ENCODE assay signal across 8 mouse cellular contexts in genomic region chr7:140081408-140082241, GRCm38 (mm10). TPM values are rescaled to one million over a fixed set of nuclear protein-coding genes. Genes with fewer than 3 reads are reported as not detected.
DNase-seq lines count a peak whose midpoint lies in the region; ATAC-seq and TF ChIP-seq lines count a peak whose summit lies in the region.

No protein-coding gene starts in this region.

- TF ChIP-seq EP300 in liver, postnatal 0 days (IDR thresholded peaks at IDR 0.05; ENCODE audit: low read depth): no peak

- H3K4me2 ChIP-seq in liver, embryonic 12.5 days: no peak overlapping the region
- no peak overlapping the region for H3K4me2 ChIP-seq in liver, postnatal 0 days (ENCODE audit: low read depth, low read length)
- peak overlapping the region; percentile 53 for H3K4me2 ChIP-seq in hindbrain, embryonic 11.5 days (replicated peaks; ENCODE audit: low read depth, low read length)
- peak overlapping the region; percentile 61 for H3K4me2 ChIP-seq in limb, embryonic 13.5 days (replicated peaks)
- H3K4me2 ChIP-seq in stomach, embryonic 15.5 days: peak overlapping the region; percentile 50

- no peak overlapping the region for H3K9ac ChIP-seq in liver, embryonic 12.5 days
- no peak overlapping the region for H3K9ac ChIP-seq in liver, postnatal 0 days (replicated peaks)
- H3K9ac ChIP-seq in hindbrain, embryonic 11.5 days (ENCODE audit: low read depth, low read length): no peak overlapping the region
- no peak overlapping the region for H3K9ac ChIP-seq in limb, embryonic 13.5 days
- H3K9ac ChIP-seq in stomach, embryonic 15.5 days: no peak overlapping the region

- H3K4me3 ChIP-seq in liver, embryonic 12.5 days: no peak overlapping the region
- H3K4me3 ChIP-seq in liver, postnatal 0 days (ENCODE audit: low read depth, low read length): no peak overlapping the region
- peak overlapping the region; percentile 26 for H3K4me3 ChIP-seq in hindbrain, embryonic 11.5 days (ENCODE audit: low read depth, low read length)
- peak overlapping the region; percentile 37; the same call in 1 of the 2 replicates for H3K4me3 ChIP-seq in limb, embryonic 13.5 days
- no peak overlapping the region for H3K4me3 ChIP-seq in stomach, embryonic 15.5 days (replicated peaks)

- WGBS in liver, embryonic 12.5 days (ENCODE audit: insufficient replicate concordance): 26% methylated on average over 20 of the region's 20 CpGs
- WGBS in liver, postnatal 0 days (ENCODE audit: insufficient replicate concordance): 20% methylated on average over 20 of the region's 20 CpGs
- WGBS in hindbrain, embryonic 11.5 days: 12% methylated on average over 20 of the region's 20 CpGs
- WGBS in limb, embryonic 13.5 days: 18% methylated on average over 20 of the region's 20 CpGs
- 20% methylated on average over 20 of the region's 20 CpGs for WGBS in stomach, embryonic 15.5 days

- H3K27me3 ChIP-seq in liver, embryonic 12.5 days (replicated peaks): peaks cover 44% of the 10 kb centered on the region
- peaks cover 35% of the 10 kb centered on the region for H3K27me3 ChIP-seq in liver, postnatal 0 days (ENCODE audit: insufficient read depth, low read length)
- H3K27me3 ChIP-seq in hindbrain, embryonic 11.5 days (ENCODE audit: control insufficient read depth, insufficient read depth, low read length): peaks cover 28% of the 10 kb centered on the region
- H3K27me3 ChIP-seq in limb, embryonic 13.5 days: peaks cover 54% of the 10 kb centered on the region
- peaks cover 36% of the 10 kb centered on the region for H3K27me3 ChIP-seq in stomach, embryonic 15.5 days (replicated peaks)

- no peaks in the 10 kb centered on the region for H3K9me3 ChIP-seq in liver, embryonic 12.5 days (replicated peaks)
- no peaks in the 10 kb centered on the region for H3K9me3 ChIP-seq in liver, postnatal 0 days (ENCODE audit: low read length)
- no peaks in the 10 kb centered on the region for H3K9me3 ChIP-seq in hindbrain, embryonic 11.5 days (ENCODE audit: control insufficient read depth, low read length)
- H3K9me3 ChIP-seq in limb, embryonic 13.5 days: no peaks in the 10 kb centered on the region
- no peaks in the 10 kb centered on the region for H3K9me3 ChIP-seq in stomach, embryonic 15.5 days

- H3K4me1 ChIP-seq in liver, embryonic 12.5 days: 0 out of 2 replicates have a peak, but pooled peaks cover 4% of the 10 kb centered on the region
- H3K4me1 ChIP-seq in liver, postnatal 0 days (ENCODE audit: insufficient read depth): no peaks in the 10 kb centered on the region
- H3K4me1 ChIP-seq in hindbrain, embryonic 11.5 days (replicated peaks; ENCODE audit: control insufficient read depth, insufficient read depth, low read length): peaks cover 12% of the 10 kb centered on the region
- peaks cover 20% of the 10 kb centered on the region for H3K4me1 ChIP-seq in limb, embryonic 13.5 days
- 0 out of 2 replicates have a peak, but pooled peaks cover 15% of the 10 kb centered on the region for H3K4me1 ChIP-seq in stomach, embryonic 15.5 days

- H3K27ac ChIP-seq in liver, embryonic 12.5 days: no peak overlapping the region
- H3K27ac ChIP-seq in liver, postnatal 0 days (ENCODE audit: low read depth): no peak overlapping the region
- H3K27ac ChIP-seq in hindbrain, embryonic 11.5 days (ENCODE audit: low read depth, low read length): no peak overlapping the region
- H3K27ac ChIP-seq in limb, embryonic 13.5 days: no peak overlapping the region
- H3K27ac ChIP-seq in stomach, embryonic 15.5 days: no peak overlapping the region

- no peak for TF ChIP-seq CTCF in liver, postnatal 0 days (IDR thresholded peaks at IDR 0.05; ENCODE audit: low read depth)

- no peak for DNase-seq in liver, postnatal 0 days
- peak; percentile 16 for DNase-seq in hindbrain, embryonic 11.5 days (ENCODE audit: low spot score)
- no peak for DNase-seq in spleen, adult 12 weeks (ENCODE audit: low spot score)
- DNase-seq in heart, adult 11 months: no peak
- DNase-seq in urinary bladder, postnatal 36 days (ENCODE audit: low spot score in 2 of 2): no peak

- ATAC-seq in liver, embryonic 12.5 days: peak; percentile 10; the same call in 1 of the 2 replicates
- no peak for ATAC-seq in liver, postnatal 0 days
- peak; percentile 32 for ATAC-seq in hindbrain, embryonic 11.5 days (ENCODE audit: low FRiP score)
- ATAC-seq in limb, embryonic 13.5 days (ENCODE audit: low FRiP score, low read depth): no peak
- no peak for ATAC-seq in stomach, embryonic 15.5 days (ENCODE audit: insufficient read depth, low FRiP score, low read depth)

- H3K36me3 ChIP-seq in liver, embryonic 12.5 days: no peaks in the 10 kb centered on the region
- no peaks in the 10 kb centered on the region for H3K36me3 ChIP-seq in liver, postnatal 0 days (replicated peaks; ENCODE audit: insufficient read depth, low read length)
- H3K36me3 ChIP-seq in hindbrain, embryonic 11.5 days (ENCODE audit: control insufficient read depth, insufficient read depth, low read length): no peaks in the 10 kb centered on the region
- no peaks in the 10 kb centered on the region for H3K36me3 ChIP-seq in limb, embryonic 13.5 days
- H3K36me3 ChIP-seq in stomach, embryonic 15.5 days: no peaks in the 10 kb centered on the region

RNA-seq across cellular contexts. Expression of gene Caly, which starts 0.7 kb away (rescaled TPM):
- polyA plus RNA-seq in liver, embryonic 12.5 days (2016; fragmentation: Nextera tagmentation; extraction: Ambion mirVana): 0.33 and 0.38 TPM in 2 replicates
- polyA plus RNA-seq in liver, postnatal 0 days (2015; fragmentation: Nextera tagmentation; extraction: Ambion mirVana): 0.29 and 0.47 TPM in 2 replicates
- 11.2 and 12.1 TPM in 2 replicates for polyA plus RNA-seq in hindbrain, embryonic 11.5 days (2014; fragmentation: Nextera tagmentation; extraction: Ambion mirVana)
- 1.1 TPM in 2 replicates for polyA plus RNA-seq in limb, embryonic 13.5 days (2015; fragmentation: Nextera tagmentation; extraction: Ambion mirVana)
- 3.4 and 3.6 TPM in 2 replicates for polyA plus RNA-seq in stomach, embryonic 15.5 days (2015; fragmentation: Nextera tagmentation; extraction: Ambion mirVana)

RNA-seq across cellular contexts. Expression of gene Prap1, which starts 11.6 kb away (rescaled TPM):
- polyA plus RNA-seq in liver, embryonic 12.5 days (2016; fragmentation: Nextera tagmentation; extraction: Ambion mirVana): not detected in 2 replicates
- not detected in 2 replicates for polyA plus RNA-seq in liver, postnatal 0 days (2015; fragmentation: Nextera tagmentation; extraction: Ambion mirVana)
- 0.27 TPM in 1 of 2 replicates, not detected in the other for polyA plus RNA-seq in hindbrain, embryonic 11.5 days (2014; fragmentation: Nextera tagmentation; extraction: Ambion mirVana)
- 0.25 TPM in 1 of 2 replicates, not detected in the other for polyA plus RNA-seq in limb, embryonic 13.5 days (2015; fragmentation: Nextera tagmentation; extraction: Ambion mirVana)
- 165 and 169 TPM in 2 replicates for polyA plus RNA-seq in stomach, embryonic 15.5 days (2015; fragmentation: Nextera tagmentation; extraction: Ambion mirVana)

RNA-seq across cellular contexts. Expression of gene Fuom, which starts 20.6 kb away (rescaled TPM):
- polyA plus RNA-seq in liver, embryonic 12.5 days (2016; fragmentation: Nextera tagmentation; extraction: Ambion mirVana): 7.4 and 7.6 TPM in 2 replicates
- 75.8 and 88.9 TPM in 2 replicates for polyA plus RNA-seq in liver, postnatal 0 days (2015; fragmentation: Nextera tagmentation; extraction: Ambion mirVana)
- 17.7 and 18.4 TPM in 2 replicates for polyA plus RNA-seq in hindbrain, embryonic 11.5 days (2014; fragmentation: Nextera tagmentation; extraction: Ambion mirVana)
- 22.1 and 24.9 TPM in 2 replicates for polyA plus RNA-seq in limb, embryonic 13.5 days (2015; fragmentation: Nextera tagmentation; extraction: Ambion mirVana)
- 32.4 and 41.4 TPM in 2 replicates for polyA plus RNA-seq in stomach, embryonic 15.5 days (2015; fragmentation: Nextera tagmentation; extraction: Ambion mirVana)

RNA-seq across cellular contexts. Expression of gene Msx3, which starts 32.7 kb away (rescaled TPM):
- not detected in 2 replicates for polyA plus RNA-seq in liver, embryonic 12.5 days (2016; fragmentation: Nextera tagmentation; extraction: Ambion mirVana)
- not detected in 2 replicates for polyA plus RNA-seq in liver, postnatal 0 days (2015; fragmentation: Nextera tagmentation; extraction: Ambion mirVana)
- polyA plus RNA-seq in hindbrain, embryonic 11.5 days (2014; fragmentation: Nextera tagmentation; extraction: Ambion mirVana): 106 and 139 TPM in 2 replicates
- polyA plus RNA-seq in limb, embryonic 13.5 days (2015; fragmentation: Nextera tagmentation; extraction: Ambion mirVana): not detected in 2 replicates
- not detected in 2 replicates for polyA plus RNA-seq in stomach, embryonic 15.5 days (2015; fragmentation: Nextera tagmentation; extraction: Ambion mirVana)

RNA-seq across cellular contexts. Expression of gene Paox, which starts 34.0 kb away (rescaled TPM):
- polyA plus RNA-seq in liver, embryonic 12.5 days (2016; fragmentation: Nextera tagmentation; extraction: Ambion mirVana): 11.0 and 11.5 TPM in 2 replicates
- 14.0 and 17.5 TPM in 2 replicates for polyA plus RNA-seq in liver, postnatal 0 days (2015; fragmentation: Nextera tagmentation; extraction: Ambion mirVana)
- 15.2 and 15.8 TPM in 2 replicates for polyA plus RNA-seq in hindbrain, embryonic 11.5 days (2014; fragmentation: Nextera tagmentation; extraction: Ambion mirVana)
- polyA plus RNA-seq in limb, embryonic 13.5 days (2015; fragmentation: Nextera tagmentation; extraction: Ambion mirVana): 18.9 and 19.6 TPM in 2 replicates
- polyA plus RNA-seq in stomach, embryonic 15.5 days (2015; fragmentation: Nextera tagmentation; extraction: Ambion mirVana): 30.6 and 33.7 TPM in 2 replicates

Comparison
In these comparisons a context has a peak if more than half of its experiments do, and no peak if none do; other contexts are left out.
1. ATAC-seq: peak in liver, embryonic 12.5 days (single experiment) and hindbrain, embryonic 11.5 days (single experiment); none in liver, postnatal 0 days (single experiment), limb, embryonic 13.5 days (single experiment) and stomach, embryonic 15.5 days (single experiment).
2. H3K4me2 ChIP-seq: peak in hindbrain, embryonic 11.5 days (single experiment), limb, embryonic 13.5 days (single experiment) and stomach, embryonic 15.5 days (single experiment); none in liver, embryonic 12.5 days (single experiment) and liver, postnatal 0 days (single experiment).
3. H3K4me3 ChIP-seq: peak in hindbrain, embryonic 11.5 days (single experiment) and limb, embryonic 13.5 days (single experiment); none in liver, embryonic 12.5 days (single experiment), liver, postnatal 0 days (single experiment) and stomach, embryonic 15.5 days (single experiment).
4. RNA of gene Prap1, which starts 11.6 kb away (polyA plus RNA-seq): 165 to 169 TPM in stomach, embryonic 15.5 days; 0.25 TPM in limb, embryonic 13.5 days, not detected in liver, embryonic 12.5 days, 0.27 TPM in hindbrain, embryonic 11.5 days and not detected in liver, postnatal 0 days; every median in the first group is over 100 times any median in the second.